ENCODE assay signal across 33 mouse cellular contexts in the genomic region with DNA sequence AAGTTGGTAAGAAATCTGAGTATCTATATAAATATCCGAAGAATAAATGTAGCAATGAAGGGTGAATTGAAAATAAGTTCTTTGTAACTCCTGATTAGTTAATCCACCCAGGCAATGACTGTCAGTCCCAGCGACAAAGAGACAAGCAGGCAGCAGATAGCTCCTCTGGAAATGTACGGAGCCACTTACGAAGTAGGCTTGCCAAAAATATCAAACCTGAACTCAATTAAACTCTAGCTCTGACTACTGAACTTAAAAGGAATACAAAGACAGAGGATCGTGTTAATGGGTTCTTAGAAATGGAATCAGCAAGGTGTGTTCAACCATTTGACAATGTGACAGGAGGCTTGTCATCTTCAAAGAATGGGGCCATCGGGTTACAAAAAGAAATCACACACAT.
"Had no signal": no experiment of that assay in that cellular context is flagged by ENCODE, and none has a peak within 500 bp of the region (broad histone marks: within the 10 kb centered on the region; RNA-seq: fewer than 3 reads in every experiment).

No protein-coding gene starts in this region.

- H3K4me3 ChIP-seq: heart, embryonic 12.5 days; heart, embryonic 13.5 days; heart, embryonic 15.5 days; hindbrain, embryonic 10.5 days; hindbrain, embryonic 12.5 days; hindbrain, embryonic 13.5 days; hindbrain, embryonic 15.5 days; intestine, embryonic 15.5 days; kidney, embryonic 15.5 days; layer of hippocampus, adult 2 months; left cerebral cortex, adult 2 months had no signal

- H3K9ac ChIP-seq: heart, embryonic 12.5 days; heart, embryonic 13.5 days; heart, embryonic 15.5 days; hindbrain, embryonic 12.5 days; hindbrain, embryonic 13.5 days; hindbrain, embryonic 14.5 days; hindbrain, embryonic 15.5 days; intestine, embryonic 15.5 days; kidney, embryonic 15.5 days had no signal

- DNase-seq: heart, postnatal 10 days; heart, postnatal 14 days; heart, postnatal 4 days; kidney, adult 11 months; kidney, adult 18-20 months; kidney, adult 2 months; kidney, adult 8-10 months; kidney, adult 9 months; kidney, postnatal 10 days; kidney, postnatal 14 days; kidney, postnatal 25 days; kidney, postnatal 36 days; kidney, postnatal 4 days; layer of hippocampus, adult 9-11 months; layer of hippocampus, postnatal 36 days had no signal

- H3K27ac ChIP-seq: heart, embryonic 13.5 days; heart, embryonic 15.5 days; hindbrain, embryonic 10.5 days; hindbrain, embryonic 12.5 days; hindbrain, embryonic 13.5 days; hindbrain, embryonic 14.5 days; hindbrain, embryonic 15.5 days; hindbrain, postnatal 0 days; intestine, embryonic 15.5 days; kidney, embryonic 15.5 days; kidney, postnatal 0 days; layer of hippocampus, adult 2 months; left cerebral cortex, adult 2 months had no signal

- H3K36me3 ChIP-seq: heart, embryonic 12.5 days; heart, embryonic 13.5 days; heart, embryonic 15.5 days; hindbrain, embryonic 10.5 days; hindbrain, embryonic 12.5 days; hindbrain, embryonic 13.5 days; hindbrain, embryonic 15.5 days; intestine, embryonic 15.5 days; kidney, embryonic 15.5 days had no signal

- H3K9me3 ChIP-seq: heart, embryonic 12.5 days; heart, embryonic 13.5 days; heart, embryonic 15.5 days; hindbrain, embryonic 10.5 days; hindbrain, embryonic 12.5 days; hindbrain, embryonic 13.5 days; hindbrain, embryonic 15.5 days; intestine, embryonic 15.5 days; kidney, embryonic 15.5 days had no signal

- H3K4me2 ChIP-seq: heart, embryonic 11.5 days; heart, embryonic 12.5 days; heart, embryonic 13.5 days; heart, embryonic 15.5 days; hindbrain, embryonic 12.5 days; hindbrain, embryonic 13.5 days; hindbrain, embryonic 14.5 days; hindbrain, embryonic 15.5 days; intestine, embryonic 15.5 days; kidney, embryonic 15.5 days had no signal

- H3K27me3 ChIP-seq: heart, embryonic 13.5 days; heart, embryonic 15.5 days; hindbrain, embryonic 12.5 days; hindbrain, embryonic 13.5 days; hindbrain, embryonic 15.5 days; intestine, embryonic 15.5 days; kidney, embryonic 15.5 days had no signal

- ATAC-seq: hindbrain, embryonic 16.5 days; hindbrain, postnatal 0 days; inflammation-experienced regulatory T-cells, adult 6 months; intestine, postnatal 0 days had no signal

- H3K4me1 ChIP-seq: hindbrain, embryonic 10.5 days; hindbrain, embryonic 12.5 days; hindbrain, embryonic 13.5 days; hindbrain, embryonic 15.5 days; kidney, embryonic 15.5 days had no signal
